Mouse (Mus musculus) large intestine, adult 2 months (tissue): ENCODE data around the gene Tfdp1. TPM values are rescaled to one million over a fixed set of nuclear protein-coding genes. Genes with fewer than 3 reads are reported as not detected.

ENCODE experiments used
- DNase-seq: peaks from one replicate; pipeline ENCODE4 v3.0.0-alpha.2; 2012; ENCODE audit warnings: low read depth, low spot score
- WGBS: fragments of 180-500 bp; shearing (Covaris S2); methylation state at CpG from one replicate; pipeline ENCODE4 v1.1.7; 2018; 5-methylcytosine and 5-hydroxymethylcytosine counted together
- polyA plus RNA-seq: library from polyadenylated mRNA; depleted of rRNA; stranded (reverse); fragments of >200 nt; gene quantifications from 2 replicates; pipeline ENCODE4 v1.2.3, GENCODE M21; 2012; rRNA removed

Tfdp1 gene
- polyA plus RNA-seq, 1 experiment, result 58.4 TPM

- 60% methylated on average over 13 of the region's 13 CpGs for WGBS
- peak; percentile 22 for DNase-seq
These were observed 74.5 kb downstream of the Tfdp1 start for GRCm38 (mm10) chr8:13412891-13413558.

GRCm38 (mm10) chr8:13413823-13414390, 75.4 kb downstream of the Tfdp1 start:
- DNase-seq, result no peak
- WGBS, result 30% methylated on average over 12 of the region's 12 CpGs

- WGBS, result 62% methylated on average over 10 of the region's 10 CpGs
- no peak for DNase-seq
These were observed 77.3 kb downstream of the Tfdp1 start for GRCm38 (mm10) chr8:13415879-13416278.

GRCm38 (mm10) chr8:13419111-13419639, 80.6 kb downstream of the Tfdp1 start:
- 27% methylated on average over 2 of the region's 2 CpGs for WGBS
- DNase-seq, result no peak

GRCm38 (mm10) chr8:13420970-13421369, 82.4 kb downstream of the Tfdp1 start:
- 90% methylated on average over 6 of the region's 6 CpGs for WGBS

GRCm38 (mm10) chr8:13427351-13427750, 88.8 kb downstream of the Tfdp1 start:
- DNase-seq, result no peak
- 58% methylated on average over 6 of the region's 6 CpGs for WGBS

More at GRCm38 (mm10) chr8:13420970-13421369, 82.4 kb downstream of the Tfdp1 start:
- no peak for DNase-seq

Other genes with a start within 250 kb of the Tfdp1 start
- 18.2 and 18.7 TPM in 2 replicates for gene Pcid2, start 233.3 kb upstream of the Tfdp1 start, polyA plus RNA-seq
- 24.2 and 30.9 TPM in 2 replicates for gene Cul4a, start 233.1 kb upstream of the Tfdp1 start, polyA plus RNA-seq
- gene Lamp1, start 179.6 kb upstream of the Tfdp1 start, polyA plus RNA-seq, result 411 and 537 TPM in 2 replicates
- 67.3 and 69.4 TPM in 2 replicates for gene Grtp1, start 138.1 kb upstream of the Tfdp1 start, polyA plus RNA-seq
- not detected in 2 replicates for gene Adprhl1, start 84.6 kb upstream of the Tfdp1 start, polyA plus RNA-seq
- gene Dcun1d2, start 50.6 kb upstream of the Tfdp1 start, polyA plus RNA-seq, result 14.9 and 15.9 TPM in 2 replicates
- gene Tmco3, start 50.6 kb upstream of the Tfdp1 start, polyA plus RNA-seq, result 39.8 and 60.8 TPM in 2 replicates
- gene Atp4b, start 58.1 kb downstream of the Tfdp1 start, polyA plus RNA-seq, result 0.23 and 0.52 TPM in 2 replicates
- gene Grk1, start 66.3 kb downstream of the Tfdp1 start, polyA plus RNA-seq, result not detected in 2 replicates
- 4.1 and 4.9 TPM in 2 replicates for gene Tmem255b, start 96.4 kb downstream of the Tfdp1 start, polyA plus RNA-seq
- gene Gas6, start 155.7 kb downstream of the Tfdp1 start, polyA plus RNA-seq, result 57.5 and 77.3 TPM in 2 replicates
- gene 1700029H14Rik, start 223.7 kb downstream of the Tfdp1 start, polyA plus RNA-seq, result 0.07 TPM in 1 of 2 replicates, not detected in the other